Mouse (Mus musculus): ENCODE data around the gene Slc41a2. TPM values are rescaled to one million over a fixed set of nuclear protein-coding genes. Genes with fewer than 3 reads are reported as not detected.
A peak's percentile ranks its signal among the peaks of the same experiment; 100 is the strongest.

The Slc41a2 gene
- polyA plus RNA-seq, 2 experiments, result 0.06 to 0.14 TPM

- H3K4me1 ChIP-seq (replicated peaks; ENCODE audit: control insufficient read depth in 2 of 2, insufficient read depth in 2 of 2, low read length in 1 of 2), result peaks cover 2% of the 10 kb centered on the region in 2 experiments; a peak in 3 of 4 replicates
- H3K9me3 ChIP-seq (ENCODE audit: control insufficient read depth, low read length), result no peaks in the 10 kb centered on the region
- no peaks in the 10 kb centered on the region for H3K27me3 ChIP-seq (ENCODE audit: control insufficient read depth, insufficient read depth, low read length)
- no peak for DNase-seq (ENCODE audit: low read depth in 3 of 3, low spot score in 3 of 3)
- no peak for ATAC-seq (ENCODE audit: insufficient read depth)
- H3K4me3 ChIP-seq (ENCODE audit: insufficient read depth in 1 of 2, low read depth in 2 of 2, low read length in 2 of 2), result no peak overlapping the region
- TF ChIP-seq CTCF (IDR thresholded peaks at IDR 0.05; ENCODE audit: low read depth), result peak; percentile 24; the same call in 1 of the 2 replicates
- TF ChIP-seq EP300 (IDR thresholded peaks at IDR 0.05; ENCODE audit: low read depth), result no peak
- H3K4me2 ChIP-seq (ENCODE audit: low read depth), result no peak overlapping the region
- no peak overlapping the region for H3K9ac ChIP-seq (replicated peaks)
- H3K27ac ChIP-seq, result no peak overlapping the region
- WGBS (ENCODE audit: insufficient replicate concordance), result 46% methylated on average over 9 of the region's 9 CpGs
- H3K36me3 ChIP-seq (replicated peaks; ENCODE audit: control insufficient read depth, insufficient read depth, low read depth), result no peaks in the 10 kb centered on the region
Observed at GRCm38 (mm10) chr10:83294746-83295145, 42.9 kb downstream of the Slc41a2 start.

GRCm38 (mm10) chr10:83293352-83293751 lies 44.3 kb downstream of the Slc41a2 start:
- ATAC-seq (ENCODE audit: insufficient read depth) (no peak), DNase-seq (ENCODE audit: low read depth in 3 of 3, low spot score in 3 of 3) (no peak)
- 79% methylated on average over 9 of the region's 9 CpGs for WGBS (ENCODE audit: insufficient replicate concordance)
- H3K36me3 ChIP-seq (replicated peaks; ENCODE audit: control insufficient read depth, insufficient read depth, low read depth), result no peaks in the 10 kb centered on the region
- H3K4me2 ChIP-seq (ENCODE audit: low read depth), result no peak overlapping the region
- no peak overlapping the region for H3K27ac ChIP-seq
- H3K4me1 ChIP-seq (replicated peaks; ENCODE audit: control insufficient read depth in 2 of 2, insufficient read depth in 2 of 2, low read length in 1 of 2), result peaks cover 2% of the 10 kb centered on the region in 2 experiments; a peak in 3 of 4 replicates
- no peak overlapping the region for H3K9ac ChIP-seq (replicated peaks)
- H3K4me3 ChIP-seq (ENCODE audit: insufficient read depth in 1 of 2, low read depth in 2 of 2, low read length in 2 of 2), result no peak overlapping the region
- TF ChIP-seq EP300 (IDR thresholded peaks at IDR 0.05; ENCODE audit: low read depth) (no peak), CTCF (IDR thresholded peaks at IDR 0.05; ENCODE audit: low read depth) (no peak)
- H3K27me3 ChIP-seq (ENCODE audit: control insufficient read depth, insufficient read depth, low read length), result no peaks in the 10 kb centered on the region
- H3K9me3 ChIP-seq (ENCODE audit: control insufficient read depth, low read length), result no peaks in the 10 kb centered on the region

GRCm38 (mm10) chr10:83291731-83292130 lies 46.0 kb downstream of the Slc41a2 start:
- H3K36me3 ChIP-seq (replicated peaks; ENCODE audit: control insufficient read depth, insufficient read depth, low read depth), result no peaks in the 10 kb centered on the region
- no peaks in the 10 kb centered on the region for H3K27me3 ChIP-seq (ENCODE audit: control insufficient read depth, insufficient read depth, low read length)
- WGBS (ENCODE audit: insufficient replicate concordance), result 71% methylated on average over 11 of the region's 11 CpGs
- DNase-seq (ENCODE audit: low read depth in 3 of 3, low spot score in 3 of 3) (no peak), ATAC-seq (ENCODE audit: insufficient read depth) (no peak)
- no peaks in the 10 kb centered on the region for H3K9me3 ChIP-seq (ENCODE audit: control insufficient read depth, low read length)
- H3K9ac ChIP-seq (replicated peaks), result no peak overlapping the region
- no peak overlapping the region for H3K27ac ChIP-seq
- no peak overlapping the region for H3K4me3 ChIP-seq (ENCODE audit: insufficient read depth in 1 of 2, low read depth in 2 of 2, low read length in 2 of 2)
- H3K4me2 ChIP-seq (ENCODE audit: low read depth), result no peak overlapping the region
- TF ChIP-seq EP300 (IDR thresholded peaks at IDR 0.05; ENCODE audit: low read depth) (no peak), CTCF (IDR thresholded peaks at IDR 0.05; ENCODE audit: low read depth) (no peak)
- H3K4me1 ChIP-seq (replicated peaks; ENCODE audit: control insufficient read depth in 2 of 2, insufficient read depth in 2 of 2, low read length in 1 of 2), result no peaks in the 10 kb centered on the region; a peak in 1 of 4 replicates

GRCm38 (mm10) chr10:83287828-83288227 lies 49.9 kb downstream of the Slc41a2 start:
- TF ChIP-seq EP300 (IDR thresholded peaks at IDR 0.05; ENCODE audit: low read depth), result no peak
- TF ChIP-seq CTCF (IDR thresholded peaks at IDR 0.05; ENCODE audit: low read depth), result no peak
- WGBS (ENCODE audit: insufficient replicate concordance), result 65% methylated on average over 6 of the region's 6 CpGs
- Histone ChIP-seq H3K27me3 (ENCODE audit: control insufficient read depth, insufficient read depth, low read length) (no peaks in the 10 kb centered on the region), H3K9ac (replicated peaks) (no peak overlapping the region), H3K4me2 (ENCODE audit: low read depth) (no peak overlapping the region), H3K9me3 (ENCODE audit: control insufficient read depth, low read length) (no peaks in the 10 kb centered on the region), H3K4me3 (ENCODE audit: insufficient read depth in 1 of 2, low read depth in 2 of 2, low read length in 2 of 2) (no peak overlapping the region), H3K36me3 (replicated peaks; ENCODE audit: control insufficient read depth, insufficient read depth, low read depth) (no peaks in the 10 kb centered on the region), H3K4me1 (replicated peaks; ENCODE audit: control insufficient read depth in 2 of 2, insufficient read depth in 2 of 2, low read length in 1 of 2) (no peaks in the 10 kb centered on the region), H3K27ac (no peak overlapping the region)
- no peak for ATAC-seq (ENCODE audit: insufficient read depth)
- DNase-seq (ENCODE audit: low read depth in 3 of 3, low spot score in 3 of 3), result no peak

DNA sequence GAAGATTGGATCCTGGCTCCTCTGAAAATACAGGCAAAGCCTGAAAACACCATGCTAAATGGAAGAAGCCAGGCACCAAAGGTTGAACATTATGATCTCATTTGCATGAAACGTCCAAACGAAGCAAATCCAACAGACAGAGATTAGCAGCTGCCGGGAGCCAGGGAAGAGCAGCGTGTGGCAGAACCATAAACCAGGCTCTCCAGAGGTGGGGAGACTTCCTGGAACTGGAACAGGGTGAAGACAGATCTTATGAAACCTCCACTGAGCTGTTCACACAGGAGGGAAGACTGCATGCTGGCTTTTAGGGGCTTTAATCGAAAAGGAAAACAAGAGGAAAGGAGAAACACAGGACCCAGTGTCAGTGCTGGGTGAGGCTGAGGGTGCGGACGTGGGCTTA lies 51.3 kb downstream of the Slc41a2 start:
- DNase-seq (ENCODE audit: low read depth in 3 of 3, low spot score in 3 of 3) (no peak), ATAC-seq (ENCODE audit: insufficient read depth) (no peak)
- Histone ChIP-seq H3K9me3 (ENCODE audit: control insufficient read depth, low read length) (no peaks in the 10 kb centered on the region), H3K27me3 (ENCODE audit: control insufficient read depth, insufficient read depth, low read length) (no peaks in the 10 kb centered on the region), H3K9ac (replicated peaks) (no peak overlapping the region), H3K27ac (no peak overlapping the region), H3K4me2 (ENCODE audit: low read depth) (no peak overlapping the region), H3K4me3 (ENCODE audit: insufficient read depth in 1 of 2, low read depth in 2 of 2, low read length in 2 of 2) (no peak overlapping the region), H3K4me1 (replicated peaks; ENCODE audit: control insufficient read depth in 2 of 2, insufficient read depth in 2 of 2, low read length in 1 of 2) (no peaks in the 10 kb centered on the region), H3K36me3 (replicated peaks; ENCODE audit: control insufficient read depth, insufficient read depth, low read depth) (no peaks in the 10 kb centered on the region)
- no peak for TF ChIP-seq CTCF (IDR thresholded peaks at IDR 0.05; ENCODE audit: low read depth)
- TF ChIP-seq EP300 (IDR thresholded peaks at IDR 0.05; ENCODE audit: low read depth), result no peak
- WGBS (ENCODE audit: insufficient replicate concordance), result 52% methylated on average over 7 of the region's 7 CpGs

Data from liver, embryonic 14.5 days (tissue).